ENCODE assay signal across 16 mouse cellular contexts in genomic region chr11:117765361-117765760, GRCm38 (mm10). TPM values are rescaled to one million over a fixed set of nuclear protein-coding genes. Genes with fewer than 3 reads are reported as not detected.
"Had no signal": no experiment of that assay in that cellular context is flagged by ENCODE, and none has a peak within 500 bp of the region (broad histone marks: within the 10 kb centered on the region; RNA-seq: fewer than 3 reads in every experiment).

No protein-coding gene starts in this region.

- H3K4me3 ChIP-seq: kidney, embryonic 15.5 days; limb, embryonic 15.5 days; midbrain, embryonic 12.5 days; neural tube, embryonic 13.5 days had no signal

- H3K9me3 ChIP-seq: kidney, embryonic 15.5 days; limb, embryonic 15.5 days; midbrain, embryonic 12.5 days; neural tube, embryonic 13.5 days had no signal

- DNase-seq: kidney, adult 2 months; kidney, postnatal 14 days; layer of hippocampus, postnatal 36 days; lung, embryonic 14.5 days; lung, postnatal 10 days; retina, postnatal 1 day; right cerebral cortex, postnatal 4 days; spleen, adult 18-20 months; thymus, adult 18-20 months; thymus, postnatal 14 days had no signal

- H3K27ac ChIP-seq: limb, embryonic 15.5 days; midbrain, embryonic 12.5 days; neural tube, embryonic 13.5 days had no signal

- ATAC-seq: intestine, embryonic 16.5 days had no signal

- H3K4me2 ChIP-seq: kidney, embryonic 15.5 days; limb, embryonic 15.5 days; lung, embryonic 14.5 days; midbrain, embryonic 12.5 days; neural tube, embryonic 13.5 days had no signal

- H3K27me3 ChIP-seq: kidney, embryonic 15.5 days; limb, embryonic 15.5 days; midbrain, embryonic 12.5 days; neural tube, embryonic 13.5 days had no signal

- H3K9ac ChIP-seq: kidney, embryonic 15.5 days; limb, embryonic 15.5 days; lung, embryonic 14.5 days; midbrain, embryonic 12.5 days; neural tube, embryonic 13.5 days had no signal

RNA-seq across cellular contexts. Expression of gene Gm20708, which starts 44.1 kb away (rescaled TPM):
- polyA plus RNA-seq: large intestine, adult 2 months had no signal
